Mouse (Mus musculus) gastrocnemius, adult 18-20 months (tissue): ENCODE measurements around the gene C8a. TPM values are rescaled to one million over a fixed set of nuclear protein-coding genes. Genes with fewer than 3 reads are reported as not detected.

Experiments used
- DNase-seq: peaks from one replicate; pipeline ENCODE4 v3.0.0; 2021; ENCODE audit warnings: low spot score
- total RNA-seq, 2 experiments: library from RNA; stranded (reverse); gene quantifications; 2 replicates each; pipeline ENCODE4 v1.2.3; 2021

C8a gene
- total RNA-seq, 2 experiments from 2014 or later: 0.14 TPM; not detected in 1

DNA sequence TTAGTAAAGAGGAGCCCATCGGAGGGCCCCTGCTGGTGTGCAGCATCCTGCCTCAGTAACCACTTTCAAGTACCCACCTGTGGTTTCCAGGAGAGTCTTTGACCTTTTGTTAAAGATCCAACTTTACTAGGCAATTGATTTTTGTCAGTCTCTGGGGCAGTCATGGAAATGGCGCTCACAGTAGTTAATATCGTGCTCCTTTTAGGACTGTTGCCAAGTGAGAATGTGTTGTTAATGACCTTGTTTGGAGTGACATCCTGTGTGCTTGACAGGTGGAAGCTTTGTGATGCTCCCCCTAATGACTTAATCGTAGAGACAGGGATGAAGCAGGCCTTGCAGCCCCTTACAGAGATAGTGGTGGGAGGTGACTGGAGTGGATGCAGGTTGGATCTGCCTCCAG, 105.9 kb downstream of the C8a start:
- DNase-seq: no peak

DNA sequence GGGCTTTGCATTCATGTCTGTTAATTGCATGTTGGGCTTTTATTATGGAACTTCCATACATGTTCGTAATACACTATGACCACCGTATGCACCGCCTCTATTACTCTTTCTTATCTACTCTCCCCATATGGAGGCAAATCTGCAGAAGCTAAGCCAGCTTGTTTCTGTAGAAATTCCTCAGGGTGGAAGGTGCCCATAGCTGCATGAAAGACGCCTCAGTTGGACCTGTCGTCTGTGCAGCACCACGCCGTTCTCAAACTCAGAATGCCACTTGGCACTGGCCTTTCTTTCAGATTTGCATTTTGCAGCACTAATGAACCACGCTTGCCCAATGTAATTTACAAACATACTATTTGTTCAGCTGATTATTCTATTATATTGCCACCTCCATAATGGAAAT, 106.6 kb downstream of the C8a start:
- DNase-seq: no peak

DNA sequence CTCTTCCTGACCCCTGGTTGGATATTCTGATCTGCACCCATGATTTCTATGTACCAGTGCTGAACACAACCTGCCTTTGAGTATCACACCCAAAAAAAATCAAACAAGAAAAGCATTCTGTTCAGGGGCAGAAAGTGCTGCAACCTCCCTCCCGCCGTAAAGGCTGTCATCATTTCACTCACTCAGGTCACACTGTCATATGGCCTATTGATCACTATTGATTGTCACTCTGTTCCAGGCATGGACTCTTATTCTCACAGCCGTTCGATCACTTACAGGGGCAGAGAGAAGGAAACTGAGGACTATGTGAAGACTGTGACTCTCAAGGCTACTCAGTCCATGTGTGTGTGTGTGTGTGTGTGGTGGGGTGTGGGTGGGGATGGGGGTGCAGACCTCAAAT, 108.0 kb downstream of the C8a start:
- DNase-seq: no peak

DNA sequence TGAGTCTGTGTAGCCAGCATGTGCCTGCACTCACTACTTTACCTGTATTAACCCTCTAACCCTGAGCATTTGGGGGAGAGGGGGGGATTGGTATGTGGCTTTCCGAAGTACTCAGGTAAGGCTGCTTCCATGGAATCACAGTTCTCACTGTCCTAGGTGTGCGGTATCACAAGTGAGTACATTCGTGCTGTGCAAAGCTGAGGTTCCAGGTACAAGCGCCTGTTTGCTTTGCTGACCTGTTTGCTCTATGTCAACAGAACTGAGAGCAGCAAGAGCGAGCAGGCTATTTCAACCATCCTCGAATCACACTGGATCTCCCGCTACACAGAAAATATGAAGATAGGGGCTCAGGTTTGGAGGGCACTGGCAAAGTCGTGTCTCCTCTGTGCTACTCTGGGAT, 110.1 kb downstream of the C8a start, which contains the start of gene C8b:
Gene C8b, plus strand, starts transcription at position 253 of the 400 bp plus-strand sequence.
- no peak for DNase-seq

Other genes starting within 250 kb of the C8a start
- under 1 TPM in 1 of 2 experiments, not detected in 1; 0.12 TPM for gene C8b, start 110.1 kb downstream of the C8a start, total RNA-seq
- not detected for gene Gm17662, start 19.1 kb downstream of the C8a start, total RNA-seq
- gene Fyb2, start 37.1 kb upstream of the C8a start, total RNA-seq: under 1 TPM; 0.07 to 0.25 TPM
- 100 to 1,000 TPM; 134 to 146 TPM for gene Prkaa2, start 233.5 kb upstream of the C8a start, total RNA-seq